Mouse (Mus musculus) spleen, postnatal 4 days (tissue): ENCODE data around the gene Ccdc136.

Experiments
- DNase-seq, 2 experiments: peaks; one replicate each; pipeline ENCODE4 v3.0.0; 2022; ENCODE audit warnings: low spot score in 2 of 2

Gene Ccdc136

DNA sequence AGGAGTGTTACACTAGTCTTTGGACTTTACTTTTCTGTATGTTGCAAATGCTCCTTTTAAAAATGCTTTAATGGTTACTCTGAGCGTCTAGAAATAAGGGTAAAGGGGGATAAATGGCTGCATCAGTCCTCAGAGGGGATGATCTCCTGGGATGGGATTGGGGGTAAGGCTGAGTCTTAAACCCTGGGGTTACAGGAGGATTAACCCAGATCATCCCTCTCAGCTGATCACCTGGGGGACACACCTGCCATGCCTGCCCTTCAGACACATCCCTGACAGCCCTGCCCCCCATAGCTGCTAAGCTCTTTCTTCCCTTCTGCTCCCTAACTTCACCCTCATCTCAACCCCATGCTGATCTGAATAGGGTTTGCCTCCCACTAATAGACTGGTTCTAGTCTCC lies 1.8 kb upstream of the Ccdc136 start:
- DNase-seq = no peak

DNA sequence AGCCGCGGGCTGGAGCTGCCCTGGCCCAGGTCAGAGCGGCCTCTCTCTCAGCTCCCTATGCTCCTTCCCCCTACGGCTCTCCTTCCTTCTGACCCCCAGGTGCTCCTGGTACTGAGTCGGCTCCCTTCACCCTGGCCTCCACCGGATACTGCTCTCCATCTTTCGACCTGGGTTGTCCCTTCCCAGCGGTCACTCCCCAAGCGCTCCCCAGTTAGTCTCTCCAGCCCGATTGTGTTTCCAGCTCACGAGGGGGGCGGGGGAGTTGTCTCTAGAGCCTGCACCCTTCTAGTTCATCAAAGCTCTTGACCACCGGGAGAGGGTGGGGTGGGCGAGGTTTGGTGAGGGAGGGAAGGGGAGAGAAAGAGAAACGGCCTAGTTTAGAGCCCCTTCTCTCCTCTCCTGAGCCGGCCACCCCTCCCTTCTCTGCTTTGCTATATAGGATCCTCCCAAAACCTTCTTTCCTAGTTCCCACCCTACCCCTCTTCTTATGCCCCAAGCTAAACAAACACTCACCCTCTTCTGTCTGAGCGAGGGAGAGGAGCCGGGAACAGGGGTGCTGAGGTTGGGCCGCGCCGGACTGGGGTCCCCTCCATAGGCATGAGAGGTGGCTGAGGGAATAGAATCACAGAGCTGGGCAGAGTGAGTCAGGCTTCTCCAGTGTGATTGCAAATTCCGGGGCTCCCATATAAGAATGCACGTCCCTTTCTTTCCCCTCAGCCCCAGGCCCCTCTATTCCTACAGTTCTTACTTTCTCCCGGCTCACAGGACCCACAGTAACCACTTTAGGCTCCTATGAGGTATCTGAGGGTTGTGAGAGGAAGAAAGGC lies 818 bp downstream of the Ccdc136 start:
- peak in 1 of 2 experiments; percentile 61 for DNase-seq

DNA sequence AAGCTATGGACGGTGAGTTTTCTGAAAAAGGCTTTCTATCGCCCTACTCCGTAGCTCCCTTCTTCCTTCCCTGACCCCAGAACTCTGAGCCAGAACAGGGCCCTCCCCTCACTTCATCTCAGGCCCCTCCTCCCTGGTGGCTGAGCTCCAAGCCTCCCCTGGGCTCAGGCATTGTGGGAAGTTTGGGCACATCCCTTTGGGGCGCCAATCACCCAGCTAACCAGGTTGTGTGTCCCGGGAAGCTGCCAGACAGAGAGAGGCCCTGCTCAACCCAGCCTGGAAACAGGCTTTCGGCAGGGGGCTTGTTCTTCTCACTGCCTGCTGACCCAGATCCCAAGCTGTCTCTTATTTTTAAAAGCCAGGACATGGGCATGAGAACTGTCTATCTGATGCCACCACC lies 1.5 kb downstream of the Ccdc136 start:
- peak in 1 of 2 experiments; percentile 50 for DNase-seq

DNA sequence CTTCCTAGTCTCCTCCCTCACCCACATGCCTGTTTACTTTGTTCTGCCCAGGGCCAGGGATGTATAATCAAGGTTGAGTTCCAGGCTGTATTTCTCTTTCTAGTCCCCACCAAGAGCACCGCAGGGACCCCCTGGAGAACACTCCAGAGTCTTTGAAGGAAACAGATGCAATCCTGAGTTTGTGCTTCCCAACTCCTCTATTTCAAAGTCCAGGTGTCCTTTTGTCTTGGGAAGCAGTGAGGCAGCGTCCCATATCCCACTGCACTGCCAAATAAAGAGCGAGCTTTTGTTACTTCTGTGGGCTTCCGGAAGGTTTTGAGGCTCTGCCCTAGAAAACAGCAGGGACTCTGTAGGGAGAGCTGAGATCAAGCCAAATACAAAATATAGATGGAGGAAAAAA lies 3.7 kb downstream of the Ccdc136 start:
- no peak for DNase-seq

DNA sequence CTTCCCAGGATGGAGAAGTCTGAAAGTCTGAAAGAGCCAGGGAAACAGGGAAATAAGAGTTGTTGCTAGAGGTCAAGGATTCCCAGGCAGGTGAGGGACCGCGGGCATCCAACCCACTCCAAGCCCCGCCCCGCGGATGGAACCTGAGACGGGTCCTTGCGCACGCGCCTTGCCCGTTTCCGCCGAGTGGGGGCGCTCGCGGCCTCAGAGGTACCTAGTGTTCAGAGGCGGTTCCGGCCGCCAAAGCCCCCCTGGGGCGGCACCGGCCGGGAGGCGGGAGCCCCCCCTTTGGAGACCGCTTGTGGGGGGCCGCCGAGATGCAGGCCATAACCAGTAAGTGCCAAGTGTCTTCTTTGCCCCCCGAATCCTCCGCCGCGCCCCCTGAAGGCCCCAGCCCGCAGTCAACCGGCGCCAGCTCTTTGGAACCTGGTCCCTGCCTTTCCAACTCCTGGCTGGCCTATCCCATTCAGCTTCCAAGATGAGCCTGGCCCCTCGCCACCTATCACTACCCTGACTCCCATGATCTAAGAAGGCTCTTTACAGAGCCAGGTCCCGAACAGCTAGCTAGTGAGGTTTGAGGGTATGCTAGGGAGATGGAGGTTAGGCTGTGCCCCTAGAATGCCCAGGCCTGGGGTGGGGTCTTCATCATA lies 6.7 kb downstream of the Ccdc136 start:
- peak in 1 of 2 experiments; percentile 59 for DNase-seq

DNA sequence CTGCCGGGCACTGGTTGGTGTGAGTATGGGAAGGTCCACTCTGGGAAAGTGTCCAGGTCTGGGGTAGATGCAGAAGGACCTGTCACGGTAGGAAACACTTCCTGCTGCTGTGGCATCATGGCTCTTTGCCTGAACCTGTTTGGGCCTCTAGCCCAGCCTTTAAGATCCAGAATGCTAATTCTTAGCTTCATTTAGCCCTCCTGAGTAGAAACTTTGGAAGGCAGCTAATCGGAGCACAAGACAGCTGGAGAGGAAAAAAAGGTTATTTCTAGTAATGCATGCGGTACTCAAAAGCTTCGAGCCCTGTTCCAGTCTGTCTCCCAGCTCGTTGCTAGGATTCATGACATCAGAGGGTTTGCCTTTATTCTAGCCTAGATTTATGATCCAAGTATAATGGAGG lies 10.3 kb downstream of the Ccdc136 start:
- no peak for DNase-seq

DNA sequence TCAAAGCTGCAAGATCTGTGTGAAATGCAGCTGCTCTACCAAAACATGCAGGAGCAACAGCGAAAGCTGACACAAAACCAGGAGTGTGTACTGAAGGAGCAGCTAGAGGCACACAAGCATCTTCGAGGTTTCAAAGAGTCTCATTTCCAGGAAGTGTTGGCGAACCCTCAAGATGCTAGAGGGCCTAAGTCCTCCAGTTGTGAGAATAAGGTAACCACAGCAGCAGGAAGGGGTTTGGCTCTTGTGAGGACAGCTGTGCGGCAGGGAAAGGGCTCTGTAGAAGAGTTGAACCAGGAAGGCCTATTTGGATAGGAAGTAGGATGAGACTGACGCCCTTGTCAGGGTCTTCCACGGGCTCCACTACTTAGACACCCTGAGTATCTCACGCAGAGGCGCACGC lies 19.3 kb downstream of the Ccdc136 start:
- no peak for DNase-seq

DNA sequence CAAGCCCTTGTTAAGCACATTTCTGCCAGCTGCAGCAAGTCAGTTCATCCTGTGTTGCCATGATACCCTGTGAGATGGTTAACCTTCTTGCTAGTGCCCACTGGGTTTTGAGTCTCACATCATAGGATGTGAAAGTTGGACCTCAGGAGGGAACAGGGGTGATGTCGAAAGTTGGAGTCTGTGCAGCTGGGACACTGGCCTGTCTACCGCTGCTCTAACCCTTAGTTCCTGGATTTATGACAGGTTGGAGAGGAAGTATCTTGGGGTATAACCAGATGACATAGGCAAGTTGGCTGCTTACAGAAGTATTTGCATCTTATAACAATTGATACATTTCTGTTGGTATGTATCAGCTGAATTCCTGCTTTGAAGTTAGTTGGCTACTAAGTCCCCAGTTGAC lies 24.5 kb downstream of the Ccdc136 start:
- no peak for DNase-seq

DNA sequence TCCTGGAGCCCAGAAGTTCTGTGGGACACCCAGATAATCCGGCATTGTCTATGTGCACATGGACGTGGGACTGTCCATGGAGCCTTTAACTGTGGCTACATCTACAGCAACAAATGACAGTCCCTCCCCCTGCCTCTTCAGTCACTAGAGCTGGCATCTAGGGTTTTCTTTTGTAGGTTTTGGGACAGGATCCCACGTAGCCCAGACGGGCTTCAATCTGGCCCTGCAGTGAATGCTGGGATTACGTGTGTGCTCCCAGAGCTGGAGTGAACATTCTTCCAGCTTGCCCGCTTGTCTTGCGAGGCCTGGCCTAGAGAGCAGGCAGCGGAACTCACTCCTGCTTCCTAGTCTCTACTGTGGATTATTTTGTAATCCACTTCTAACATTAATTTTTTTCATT lies 29.0 kb downstream of the Ccdc136 start:
- no peak for DNase-seq

DNA sequence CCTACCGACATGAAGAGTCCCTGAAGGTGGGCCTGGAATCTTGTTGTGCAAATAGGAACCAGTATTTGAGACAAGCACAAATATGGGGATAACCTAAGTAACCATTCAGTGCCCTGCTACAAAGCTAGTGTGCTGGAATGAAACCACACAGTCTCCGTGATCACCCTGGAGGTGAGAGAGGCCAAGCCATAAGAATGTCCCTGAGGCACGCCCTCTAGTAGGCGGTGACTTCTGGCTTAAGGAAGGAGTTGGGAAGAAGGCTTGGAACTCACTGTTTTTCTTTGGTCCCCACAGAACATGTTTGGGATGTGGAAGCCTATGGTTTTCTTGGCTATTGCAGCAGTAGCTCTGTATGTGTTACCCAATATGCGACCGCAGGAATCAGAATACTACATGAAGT lies 30.2 kb downstream of the Ccdc136 start:
- DNase-seq = no peak

DNA sequence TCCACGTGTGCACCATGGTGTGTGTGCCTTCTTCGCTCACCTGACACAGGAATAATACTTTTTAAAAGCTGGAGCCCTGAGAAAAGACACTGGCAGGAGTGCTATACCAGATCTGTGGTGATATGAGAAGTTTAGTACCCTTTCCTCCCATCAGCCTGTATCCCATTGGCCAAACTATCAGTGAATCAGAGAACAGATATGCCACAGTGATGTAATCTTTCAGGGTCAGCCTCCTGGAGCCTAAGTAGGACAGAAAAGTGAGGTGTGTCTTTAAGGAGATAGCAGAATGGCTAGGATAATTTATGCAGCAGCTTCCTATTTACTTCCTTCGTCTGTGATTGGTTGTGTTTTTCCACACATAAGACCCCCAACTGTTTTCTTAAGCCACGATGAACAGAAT lies 32.1 kb downstream of the Ccdc136 start:
- no peak for DNase-seq

DNA sequence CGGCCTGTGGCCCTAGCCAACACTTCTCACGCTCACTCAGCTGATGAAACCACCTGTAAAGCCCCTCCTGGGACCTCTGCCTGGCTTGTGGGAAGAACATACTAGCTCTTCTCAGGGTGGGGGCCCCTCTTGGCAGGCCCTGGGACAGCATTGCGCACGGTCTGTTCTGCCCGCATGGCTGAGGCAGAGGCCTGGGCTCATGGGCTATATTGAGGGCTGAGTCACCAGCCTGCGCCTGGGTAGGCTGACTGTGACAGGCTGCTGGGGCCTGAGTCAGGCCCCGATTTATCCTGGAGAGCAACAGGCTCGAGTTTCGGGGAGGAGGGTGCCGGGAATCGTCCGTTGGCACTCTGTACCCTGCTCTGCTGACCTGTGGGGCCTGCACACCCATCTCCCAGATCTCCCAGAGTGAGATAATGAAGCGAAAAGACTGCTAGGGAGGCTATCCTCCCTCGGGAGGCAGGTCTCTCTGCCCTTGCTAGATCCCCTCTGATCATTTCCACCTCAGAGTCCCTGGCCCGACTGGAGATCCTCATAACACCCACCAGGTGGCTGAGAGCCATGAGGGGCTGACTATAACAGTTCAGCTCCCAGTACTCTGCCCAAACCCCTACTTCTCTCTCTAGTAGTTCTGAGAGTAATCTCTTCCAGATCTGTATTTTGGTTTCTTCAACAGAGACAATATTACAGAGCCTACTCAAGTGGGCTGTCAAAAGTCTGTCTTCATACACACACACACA lies 34.7 kb downstream of the Ccdc136 start:
- peak in 1 of 2 experiments; percentile 11 for DNase-seq

DNA sequence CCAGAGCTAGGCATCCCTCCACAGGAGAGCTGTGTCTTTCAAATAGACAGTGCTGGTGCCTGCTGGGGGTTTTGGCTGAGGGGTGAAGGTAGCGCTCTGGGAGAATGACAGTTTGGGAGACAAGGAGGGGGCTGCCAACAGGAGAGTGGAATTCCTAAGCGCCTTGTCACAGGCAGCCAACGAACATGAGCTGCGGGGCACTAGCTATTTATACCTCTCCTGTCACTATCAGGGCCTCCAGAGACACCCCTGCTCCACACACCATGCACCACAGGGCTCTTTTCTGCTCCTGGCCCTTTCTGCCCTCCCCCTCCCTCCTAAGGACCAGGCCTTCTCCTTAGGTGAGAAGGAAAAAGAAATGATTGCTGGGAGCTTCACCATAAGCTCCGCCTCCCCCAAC lies 35.4 kb downstream of the Ccdc136 start:
- DNase-seq = no peak

DNA sequence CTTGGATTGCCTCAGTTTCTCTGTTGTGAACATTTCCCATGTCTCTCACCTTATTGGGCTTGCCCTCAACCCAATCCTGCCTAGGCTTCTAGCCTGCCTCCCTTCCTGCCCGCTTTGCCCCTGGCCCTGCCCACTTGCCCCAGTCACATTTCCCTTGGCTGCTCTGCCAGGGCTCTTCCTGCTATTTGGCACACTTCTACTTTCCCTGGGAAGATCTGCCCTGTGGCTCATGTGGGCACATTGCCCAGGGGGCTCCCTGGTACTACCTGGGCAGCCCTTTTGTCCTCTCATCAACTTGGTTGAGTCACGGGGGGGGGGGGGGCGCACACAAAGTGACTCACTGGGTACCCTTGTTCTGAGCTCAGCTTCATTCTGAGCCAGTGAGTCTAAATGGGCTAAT lies 36.0 kb downstream of the Ccdc136 start:
- DNase-seq = peak in 1 of 2 experiments; percentile 10

DNA sequence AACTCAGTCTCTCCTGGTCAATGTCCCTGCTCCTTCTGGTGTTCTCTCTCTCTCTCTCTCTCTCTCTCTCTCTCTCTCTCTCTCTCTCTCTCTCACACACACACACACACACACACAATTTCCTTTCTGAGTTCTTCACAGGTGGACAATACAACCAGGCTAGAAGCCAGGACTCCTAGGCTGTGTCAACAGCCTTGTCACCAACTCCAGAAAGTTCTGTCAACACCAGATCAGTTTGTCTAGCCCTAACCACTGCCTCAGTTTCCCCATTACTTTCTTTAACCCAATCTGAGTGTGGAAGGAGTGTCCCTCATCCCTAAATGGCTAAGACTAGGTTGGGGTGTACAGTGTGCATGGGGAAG lies 36.5 kb downstream of the Ccdc136 start:
- no peak for DNase-seq

DNA sequence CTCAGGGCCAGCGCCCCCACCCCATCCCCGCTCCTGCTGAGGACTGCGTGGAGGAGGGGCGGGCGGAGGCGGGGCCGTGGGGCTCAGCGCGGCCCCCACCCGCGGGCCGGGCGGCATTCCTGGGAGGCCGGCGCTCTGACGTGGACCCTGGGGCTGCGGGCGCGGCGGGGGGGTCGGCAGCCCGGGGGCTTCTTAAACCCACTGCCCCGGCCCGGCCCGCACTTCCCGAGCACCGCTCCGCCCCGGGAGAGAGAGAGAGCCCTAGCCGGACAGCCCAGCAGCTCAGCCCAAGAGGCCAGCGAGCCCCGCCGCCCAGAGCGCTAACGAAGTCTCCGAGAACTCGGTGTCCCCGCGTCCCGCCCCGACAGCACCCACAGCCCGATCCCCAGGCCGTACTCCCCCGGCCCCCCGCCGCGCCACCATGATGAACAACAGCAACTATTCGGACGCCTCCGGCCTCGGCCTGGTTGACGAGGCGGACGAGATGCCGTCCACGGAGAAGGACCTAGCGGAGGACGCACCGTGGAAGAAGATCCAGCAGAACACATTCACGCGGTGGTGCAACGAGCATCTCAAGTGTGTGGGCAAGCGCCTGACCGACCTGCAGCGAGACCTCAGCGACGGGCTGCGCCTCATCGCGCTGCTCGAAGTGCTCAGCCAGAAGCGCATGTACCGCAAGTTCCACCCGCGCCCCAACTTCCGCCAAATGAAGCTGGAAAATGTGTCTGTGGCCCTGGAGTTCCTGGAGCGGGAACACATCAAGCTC lies 37.1 kb downstream of the Ccdc136 start, which contains the start of gene Flnc:
Flnc (plus strand) TSS at position 219 of the 766 bp plus-strand sequence.
- DNase-seq = peak; percentile 11 to 61

DNA sequence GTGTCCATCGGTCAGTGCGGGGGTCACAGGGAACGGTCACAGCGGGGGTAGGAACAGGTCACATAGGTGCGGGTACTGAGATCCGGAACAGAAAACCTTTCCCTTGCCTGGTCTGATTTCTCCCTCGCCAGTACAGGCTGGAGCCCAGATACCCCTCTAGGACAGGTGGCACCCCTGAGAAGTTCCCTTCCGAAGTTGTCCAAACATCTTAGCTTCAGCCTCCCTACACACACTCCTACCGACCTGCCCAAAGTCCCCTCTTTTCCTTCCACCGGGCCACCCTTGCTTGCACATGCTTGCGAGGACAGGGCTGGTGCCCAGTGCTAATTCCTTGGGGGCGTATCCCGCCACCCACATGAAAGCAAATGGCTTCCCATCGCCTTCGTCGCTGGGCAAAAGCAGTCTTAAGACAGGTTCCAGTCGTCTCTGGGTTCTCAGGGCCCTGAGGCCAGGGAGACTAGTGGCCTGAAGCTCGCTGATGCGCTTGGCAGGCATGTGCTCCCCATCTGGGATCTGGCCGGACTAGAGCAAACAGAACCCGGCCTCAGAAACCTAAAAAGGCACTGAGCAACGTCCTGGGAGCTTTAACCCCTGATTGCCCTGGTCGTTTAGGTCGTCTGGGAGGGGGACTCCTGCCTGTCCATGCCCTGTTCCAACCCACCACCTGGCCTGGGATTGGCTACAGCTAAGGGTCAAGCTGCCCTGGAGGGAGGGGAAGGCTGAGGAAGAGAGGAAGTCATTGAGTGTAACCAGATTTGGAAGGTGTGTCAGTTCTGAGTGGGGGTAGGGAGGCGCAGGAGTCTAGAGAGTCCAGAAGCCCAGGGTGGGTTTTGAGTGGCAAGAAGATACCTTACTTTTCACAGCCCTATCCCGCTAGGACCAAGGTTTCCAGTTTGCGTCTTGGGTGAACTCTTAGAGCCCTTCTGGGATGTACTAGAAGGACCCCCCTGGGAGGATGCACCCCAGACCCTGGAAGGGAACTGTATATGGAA lies 38.0 kb downstream of the Ccdc136 start:
- peak in 1 of 2 experiments; percentile 60 for DNase-seq

DNA sequence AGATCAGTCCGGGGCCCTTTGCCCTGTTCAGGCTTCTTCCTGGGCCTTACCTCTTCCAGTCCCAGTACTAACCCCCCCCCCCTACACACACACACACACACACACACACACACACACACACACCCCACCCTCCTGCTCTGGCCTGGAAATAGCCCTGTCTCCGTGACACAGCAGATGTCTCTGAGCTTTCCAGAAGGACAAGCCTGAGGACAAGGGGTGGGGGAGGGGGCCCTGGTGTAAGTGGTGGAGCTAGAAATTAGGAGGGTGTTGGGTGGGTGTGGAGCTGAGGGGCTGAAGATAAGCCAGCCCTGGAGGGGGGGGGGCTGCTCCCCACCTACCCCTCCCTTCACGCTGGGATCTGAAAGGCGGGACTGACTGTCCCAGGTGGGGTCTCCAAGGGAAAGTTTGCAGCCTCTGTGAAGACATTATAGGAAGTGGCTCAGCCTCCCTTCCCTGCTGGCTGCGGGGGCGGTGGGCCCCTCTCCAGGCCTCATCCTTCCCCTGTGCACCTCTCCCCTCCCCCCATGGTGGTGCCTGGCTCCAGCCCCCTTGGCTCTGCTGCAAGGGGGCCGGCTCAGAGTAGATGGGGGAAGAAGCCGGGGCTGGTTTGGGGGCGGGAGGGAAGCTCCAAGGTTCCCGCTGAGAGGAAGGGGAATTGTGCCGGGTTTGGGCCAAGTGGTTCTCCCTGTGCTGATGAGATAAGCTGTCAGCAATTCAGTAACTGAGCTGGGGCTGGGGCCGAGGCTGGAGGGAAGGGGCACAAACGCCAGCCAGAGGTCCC lies 39.0 kb downstream of the Ccdc136 start:
- DNase-seq = no peak

DNA sequence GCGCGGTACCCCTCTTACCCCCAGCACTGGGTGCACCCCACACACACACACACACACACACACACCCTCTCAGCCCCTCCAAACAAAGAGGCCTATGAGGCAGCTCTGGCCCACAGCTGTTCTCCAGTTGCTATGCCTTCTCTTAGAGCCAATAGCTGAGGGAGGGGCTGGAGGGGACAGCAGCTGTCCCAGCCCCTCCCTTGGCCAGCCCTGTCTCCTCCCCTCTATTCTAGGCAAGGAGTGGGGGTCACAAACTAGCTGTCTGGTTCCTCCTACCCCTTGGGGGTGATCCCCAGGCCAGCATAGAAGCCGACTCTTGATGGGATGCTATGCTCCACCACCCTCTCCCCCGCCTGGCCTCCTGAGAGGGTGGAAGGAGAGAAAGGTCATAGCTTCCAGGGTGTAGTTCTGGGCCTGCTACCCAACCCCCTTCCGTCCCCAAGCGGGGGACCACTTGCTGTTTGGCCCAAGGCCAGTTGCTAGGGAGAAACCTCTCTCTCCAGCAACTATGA lies 39.9 kb downstream of the Ccdc136 start:
- DNase-seq = peak in 1 of 2 experiments; percentile 58
